Mouse (Mus musculus): ENCODE data around the gene Fam227b. TPM values are rescaled to one million over a fixed set of nuclear protein-coding genes. Genes with fewer than 3 reads are reported as not detected.

Fam227b gene
- polyA plus RNA-seq, 1 experiment from 2014 or later = not detected

- Histone ChIP-seq H3K4me2 (no peak overlapping the region), H3K9ac (no peak overlapping the region), H3K4me3 (ENCODE audit: low read depth, low read length) (no peak overlapping the region), H3K27ac (ENCODE audit: low read depth) (no peak overlapping the region), H3K36me3 (ENCODE audit: insufficient read depth) (no peaks in the 10 kb centered on the region), H3K27me3 (ENCODE audit: insufficient read depth, low read length) (no peaks in the 10 kb centered on the region), H3K9me3 (ENCODE audit: low read depth, low read length) (no peaks in the 10 kb centered on the region), H3K4me1 (ENCODE audit: insufficient read depth) (no peaks in the 10 kb centered on the region)
- ATAC-seq (ENCODE audit: insufficient read depth) (no peak), DNase-seq (no peak)
- 68% methylated on average over 3 of the region's 3 CpGs for WGBS
- no peak for TF ChIP-seq CTCF (IDR thresholded peaks at IDR 0.05; ENCODE audit: low read depth)
Measured at GRCm38 (mm10) chr2:126084326-126084725, 67.5 kb downstream of the Fam227b start.

- Histone ChIP-seq H3K27ac (ENCODE audit: low read depth) (no peak overlapping the region), H3K9ac (no peak overlapping the region), H3K36me3 (ENCODE audit: insufficient read depth) (no peaks in the 10 kb centered on the region), H3K9me3 (ENCODE audit: low read depth, low read length) (no peaks in the 10 kb centered on the region), H3K4me3 (ENCODE audit: low read depth, low read length) (no peak overlapping the region), H3K4me2 (no peak overlapping the region), H3K4me1 (ENCODE audit: insufficient read depth) (no peaks in the 10 kb centered on the region), H3K27me3 (ENCODE audit: insufficient read depth, low read length) (no peaks in the 10 kb centered on the region)
- DNase-seq (no peak), ATAC-seq (ENCODE audit: insufficient read depth) (no peak)
- 48% methylated on average over 2 of the region's 2 CpGs for WGBS
- TF ChIP-seq CTCF (IDR thresholded peaks at IDR 0.05; ENCODE audit: low read depth) = no peak
Measured at GRCm38 (mm10) chr2:126079086-126079485, 72.7 kb downstream of the Fam227b start.

GRCm38 (mm10) chr2:126076506-126076905, 75.3 kb downstream of the Fam227b start:
- Histone ChIP-seq H3K4me3 (ENCODE audit: low read depth, low read length) (no peak overlapping the region), H3K27me3 (ENCODE audit: insufficient read depth, low read length) (no peaks in the 10 kb centered on the region), H3K36me3 (ENCODE audit: insufficient read depth) (no peaks in the 10 kb centered on the region), H3K4me2 (no peak overlapping the region), H3K4me1 (ENCODE audit: insufficient read depth) (no peaks in the 10 kb centered on the region), H3K27ac (ENCODE audit: low read depth) (no peak overlapping the region), H3K9ac (no peak overlapping the region), H3K9me3 (ENCODE audit: low read depth, low read length) (no peaks in the 10 kb centered on the region)
- WGBS = 88% methylated on average over 6 of the region's 6 CpGs
- TF ChIP-seq CTCF (IDR thresholded peaks at IDR 0.05; ENCODE audit: low read depth) = no peak
- DNase-seq (no peak), ATAC-seq (ENCODE audit: insufficient read depth) (no peak)

- no peak for TF ChIP-seq CTCF (IDR thresholded peaks at IDR 0.05; ENCODE audit: low read depth)
- no peaks in the 10 kb centered on the region for H3K4me1 ChIP-seq (ENCODE audit: insufficient read depth)
- 75% methylated on average over 4 of the region's 4 CpGs for WGBS
- H3K27ac ChIP-seq (ENCODE audit: low read depth) = no peak overlapping the region
- H3K9me3 ChIP-seq (ENCODE audit: low read depth, low read length) = no peaks in the 10 kb centered on the region
- no peak overlapping the region for H3K4me2 ChIP-seq
- no peaks in the 10 kb centered on the region for H3K36me3 ChIP-seq (ENCODE audit: insufficient read depth)
- no peak overlapping the region for H3K4me3 ChIP-seq (ENCODE audit: low read depth, low read length)
- ATAC-seq (ENCODE audit: insufficient read depth) (no peak), DNase-seq (no peak)
- no peak overlapping the region for H3K9ac ChIP-seq
- no peaks in the 10 kb centered on the region for H3K27me3 ChIP-seq (ENCODE audit: insufficient read depth, low read length)
Measured at GRCm38 (mm10) chr2:126073744-126074143, 78.1 kb downstream of the Fam227b start.

GRCm38 (mm10) chr2:126069740-126070139, 82.1 kb downstream of the Fam227b start:
- no peak overlapping the region for H3K4me2 ChIP-seq
- TF ChIP-seq CTCF (IDR thresholded peaks at IDR 0.05; ENCODE audit: low read depth) = no peak
- 78% methylated on average over 1 of the region's 1 CpGs for WGBS
- ATAC-seq (ENCODE audit: insufficient read depth) (no peak), DNase-seq (no peak)
- H3K36me3 ChIP-seq (ENCODE audit: insufficient read depth) = no peaks in the 10 kb centered on the region
- no peak overlapping the region for H3K4me3 ChIP-seq (ENCODE audit: low read depth, low read length)
- H3K27me3 ChIP-seq (ENCODE audit: insufficient read depth, low read length) = no peaks in the 10 kb centered on the region
- no peaks in the 10 kb centered on the region for H3K9me3 ChIP-seq (ENCODE audit: low read depth, low read length)
- no peak overlapping the region for H3K27ac ChIP-seq (ENCODE audit: low read depth)
- H3K9ac ChIP-seq = no peak overlapping the region
- H3K4me1 ChIP-seq (ENCODE audit: insufficient read depth) = no peaks in the 10 kb centered on the region

- Histone ChIP-seq H3K27me3 (ENCODE audit: insufficient read depth, low read length) (no peaks in the 10 kb centered on the region), H3K9ac (no peak overlapping the region), H3K9me3 (ENCODE audit: low read depth, low read length) (no peaks in the 10 kb centered on the region), H3K4me3 (ENCODE audit: low read depth, low read length) (no peak overlapping the region), H3K27ac (ENCODE audit: low read depth) (no peak overlapping the region), H3K4me1 (ENCODE audit: insufficient read depth) (peaks cover 3% of the 10 kb centered on the region; the same call in 1 of the 2 replicates), H3K36me3 (ENCODE audit: insufficient read depth) (no peaks in the 10 kb centered on the region), H3K4me2 (no peak overlapping the region)
- ATAC-seq (ENCODE audit: insufficient read depth) (no peak), DNase-seq (no peak)
- WGBS = 73% methylated on average over 3 of the region's 3 CpGs
- no peak for TF ChIP-seq CTCF (IDR thresholded peaks at IDR 0.05; ENCODE audit: low read depth)
Measured at GRCm38 (mm10) chr2:126065303-126065856, 86.4 kb downstream of the Fam227b start.

GRCm38 (mm10) chr2:126064814-126065213, 87.0 kb downstream of the Fam227b start:
- H3K9ac ChIP-seq = no peak overlapping the region
- TF ChIP-seq CTCF (IDR thresholded peaks at IDR 0.05; ENCODE audit: low read depth) = no peak
- no peak for ATAC-seq (ENCODE audit: insufficient read depth)
- WGBS = 36% methylated on average over 2 of the region's 2 CpGs
- H3K4me2 ChIP-seq = no peak overlapping the region
- H3K36me3 ChIP-seq (ENCODE audit: insufficient read depth) = no peaks in the 10 kb centered on the region
- H3K4me3 ChIP-seq (ENCODE audit: low read depth, low read length) = no peak overlapping the region
- H3K4me1 ChIP-seq (ENCODE audit: insufficient read depth) = peaks cover 3% of the 10 kb centered on the region; the same call in 1 of the 2 replicates
- DNase-seq = no peak
- no peaks in the 10 kb centered on the region for H3K27me3 ChIP-seq (ENCODE audit: insufficient read depth, low read length)
- no peaks in the 10 kb centered on the region for H3K9me3 ChIP-seq (ENCODE audit: low read depth, low read length)
- no peak overlapping the region for H3K27ac ChIP-seq (ENCODE audit: low read depth)
